ENCODE assay signal across 8 mouse cellular contexts in the genomic region with DNA sequence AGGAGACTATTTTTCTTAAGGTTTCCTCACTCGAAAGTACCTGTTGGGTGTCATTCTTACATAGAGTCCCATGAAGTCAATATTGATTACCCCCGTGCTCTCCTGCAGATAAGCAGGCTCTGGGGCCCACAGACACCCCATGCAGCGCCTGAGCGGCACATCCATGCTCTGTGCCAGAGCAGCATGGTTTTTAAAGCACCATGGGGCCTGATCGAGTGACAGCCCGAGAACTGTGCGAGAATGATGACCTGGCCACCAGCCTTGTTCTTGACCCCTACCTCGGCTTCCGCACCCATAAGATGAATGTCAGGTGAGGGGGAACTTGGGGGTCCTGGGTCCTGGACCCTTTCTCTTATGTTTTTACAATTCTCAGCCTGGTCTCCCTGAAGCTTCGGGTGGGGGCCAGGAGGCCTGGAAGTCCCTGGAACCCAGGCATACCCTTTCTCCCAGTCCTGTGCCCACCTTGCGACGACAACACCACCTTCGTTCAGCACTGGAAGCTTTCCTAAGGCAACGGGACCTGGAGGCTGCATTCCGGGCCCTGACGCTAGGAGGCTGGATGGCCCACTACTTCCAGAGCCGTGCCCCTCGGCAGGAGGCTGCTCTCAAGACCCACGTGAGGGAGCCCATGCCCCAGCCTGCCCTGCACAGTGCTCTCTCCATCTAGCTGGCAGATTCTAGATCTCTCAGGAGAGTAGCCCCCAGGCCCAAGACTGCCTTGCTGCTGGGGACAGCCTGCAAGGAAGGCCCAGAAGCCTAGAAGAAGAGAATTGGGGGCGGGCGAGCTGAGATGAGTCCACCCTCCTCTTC. TPM values are rescaled to one million over a fixed set of nuclear protein-coding genes. Genes with fewer than 3 reads are reported as not detected.
A peak's percentile ranks its signal among the peaks of the same experiment; 100 is the strongest.
DNase-seq lines count a peak whose midpoint lies in the region; ATAC-seq lines count a peak whose summit lies in the region.

No protein-coding gene starts in this region.

- peak overlapping the region; percentile 92 for H3K9ac ChIP-seq in heart, embryonic 13.5 days
- H3K9ac ChIP-seq in midbrain, embryonic 11.5 days (ENCODE audit: low read length), result peak overlapping the region; percentile 84

- DNase-seq in heart, postnatal 4 days, result no peak
- DNase-seq in ZHBTc4 (ENCODE audit: low read depth, low spot score), result peak; percentile 52
- no peak for DNase-seq in hindbrain, embryonic 10.5 days (ENCODE audit: low spot score)
- no peak for DNase-seq in midbrain, embryonic 11.5 days (ENCODE audit: low spot score, missing footprints)
- no peak for DNase-seq in urinary bladder, postnatal 14 days (ENCODE audit: low spot score)
- DNase-seq in left cerebral cortex, adult 9 months (ENCODE audit: low spot score in 2 of 2), result no peak
- DNase-seq in urinary bladder, postnatal 4 days (ENCODE audit: low spot score in 2 of 2), result no peak

- 79% methylated on average over 21 of the region's 21 CpGs for WGBS in heart, embryonic 13.5 days
- 82% methylated on average over 21 of the region's 21 CpGs for WGBS in hindbrain, embryonic 10.5 days
- WGBS in midbrain, embryonic 11.5 days, result 80% methylated on average over 21 of the region's 21 CpGs

- H3K36me3 ChIP-seq in heart, embryonic 13.5 days, result peaks cover 48% of the 10 kb centered on the region
- H3K36me3 ChIP-seq in hindbrain, embryonic 10.5 days, result peaks cover 50% of the 10 kb centered on the region
- H3K36me3 ChIP-seq in midbrain, embryonic 11.5 days (ENCODE audit: control insufficient read depth, insufficient read depth, low read length), result no peaks in the 10 kb centered on the region

- H3K27ac ChIP-seq in heart, embryonic 13.5 days (replicated peaks), result peak overlapping the region; percentile 92
- H3K27ac ChIP-seq in hindbrain, embryonic 10.5 days, result peak overlapping the region; percentile 97
- 0 out of 2 replicates have a peak overlapping the region, but pooled peaks have one; percentile 26 for H3K27ac ChIP-seq in midbrain, embryonic 11.5 days (ENCODE audit: low read depth, low read length)

- no peaks in the 10 kb centered on the region for H3K9me3 ChIP-seq in heart, embryonic 13.5 days
- H3K9me3 ChIP-seq in hindbrain, embryonic 10.5 days, result no peaks in the 10 kb centered on the region
- H3K9me3 ChIP-seq in midbrain, embryonic 11.5 days (ENCODE audit: control insufficient read depth, low read length), result no peaks in the 10 kb centered on the region

- H3K4me2 ChIP-seq in heart, embryonic 13.5 days, result peak overlapping the region; percentile 87
- H3K4me2 ChIP-seq in midbrain, embryonic 11.5 days, result peak overlapping the region; percentile 59

- no peak for ATAC-seq in heart, embryonic 13.5 days (ENCODE audit: extremely low read depth, insufficient number of reproducible peaks, low FRiP score, low TSS enrichment)
- no peak for ATAC-seq in midbrain, embryonic 11.5 days (ENCODE audit: low FRiP score)

- no peaks in the 10 kb centered on the region for H3K27me3 ChIP-seq in heart, embryonic 13.5 days (replicated peaks)
- no peaks in the 10 kb centered on the region for H3K27me3 ChIP-seq in hindbrain, embryonic 10.5 days (ENCODE audit: insufficient read depth, poor library complexity, severe bottlenecking)
- H3K27me3 ChIP-seq in midbrain, embryonic 11.5 days (ENCODE audit: control insufficient read depth, insufficient read depth, low read length), result no peaks in the 10 kb centered on the region

- H3K4me1 ChIP-seq in heart, embryonic 13.5 days, result peaks cover 39% of the 10 kb centered on the region
- H3K4me1 ChIP-seq in hindbrain, embryonic 10.5 days (replicated peaks), result peaks cover 52% of the 10 kb centered on the region
- peaks cover 19% of the 10 kb centered on the region for H3K4me1 ChIP-seq in midbrain, embryonic 11.5 days (ENCODE audit: control insufficient read depth, insufficient read depth, low read length)

- H3K4me3 ChIP-seq in heart, embryonic 13.5 days, result peak overlapping the region; percentile 79
- H3K4me3 ChIP-seq in hindbrain, embryonic 10.5 days, result peak overlapping the region; percentile 79
- H3K4me3 ChIP-seq in midbrain, embryonic 11.5 days (ENCODE audit: low read depth, low read length), result peak overlapping the region; percentile 58; the same call in 1 of the 2 replicates

RNA-seq across cellular contexts. Expression of a gene that starts 2.0 kb away (rescaled TPM):
- polyA plus RNA-seq in heart, embryonic 13.5 days (2015; fragmentation: Nextera tagmentation; extraction: Ambion mirVana), result 57.1 and 60.0 TPM in 2 replicates
- total RNA-seq in heart, postnatal 4 days (2021), result 10 to 100 TPM; 41.6 to 43.5 TPM
- 94.8 and 106 TPM in 2 replicates for polyA plus RNA-seq in hindbrain, embryonic 10.5 days (2016; fragmentation: Nextera tagmentation; extraction: Ambion mirVana)
- polyA plus RNA-seq in midbrain, embryonic 11.5 days (2014; fragmentation: Nextera tagmentation; extraction: Ambion mirVana), result 65.4 and 71.5 TPM in 2 replicates

RNA-seq across cellular contexts. Expression of a gene that starts 11.0 kb away (rescaled TPM):
- 35.4 and 36.4 TPM in 2 replicates for polyA plus RNA-seq in heart, embryonic 13.5 days (2015; fragmentation: Nextera tagmentation; extraction: Ambion mirVana)
- 10 to 100 TPM; 11.7 to 16.9 TPM for total RNA-seq in heart, postnatal 4 days (2021)
- 40.8 and 46.1 TPM in 2 replicates for polyA plus RNA-seq in hindbrain, embryonic 10.5 days (2016; fragmentation: Nextera tagmentation; extraction: Ambion mirVana)
- polyA plus RNA-seq in midbrain, embryonic 11.5 days (2014; fragmentation: Nextera tagmentation; extraction: Ambion mirVana), result 34.5 and 36.6 TPM in 2 replicates

RNA-seq across cellular contexts. Expression of a gene that starts 16.8 kb away (rescaled TPM):
- polyA plus RNA-seq in heart, embryonic 13.5 days (2015; fragmentation: Nextera tagmentation; extraction: Ambion mirVana), result 0.05 and 0.07 TPM in 2 replicates
- total RNA-seq in heart, postnatal 4 days (2021), result under 1 TPM in 1 of 2 experiments, not detected in 1; 0.12 TPM
- polyA plus RNA-seq in hindbrain, embryonic 10.5 days (2016; fragmentation: Nextera tagmentation; extraction: Ambion mirVana), result 0.14 and 0.17 TPM in 2 replicates
- polyA plus RNA-seq in midbrain, embryonic 11.5 days (2014; fragmentation: Nextera tagmentation; extraction: Ambion mirVana), result not detected in 2 replicates

RNA-seq across cellular contexts. Expression of a gene that starts 29.2 kb away (rescaled TPM):
- polyA plus RNA-seq in heart, embryonic 13.5 days (2015; fragmentation: Nextera tagmentation; extraction: Ambion mirVana), result not detected in 2 replicates
- not detected for total RNA-seq in heart, postnatal 4 days (2021)
- polyA plus RNA-seq in hindbrain, embryonic 10.5 days (2016; fragmentation: Nextera tagmentation; extraction: Ambion mirVana), result not detected in 2 replicates
- not detected in 2 replicates for polyA plus RNA-seq in midbrain, embryonic 11.5 days (2014; fragmentation: Nextera tagmentation; extraction: Ambion mirVana)

RNA-seq across cellular contexts. Expression of a gene that starts 40.8 kb away (rescaled TPM):
- polyA plus RNA-seq in heart, embryonic 13.5 days (2015; fragmentation: Nextera tagmentation; extraction: Ambion mirVana), result 0.09 TPM in 1 of 2 replicates, not detected in the other
- total RNA-seq in heart, postnatal 4 days (2021), result under 1 TPM in 1 of 2 experiments, not detected in 1; 0.23 TPM
- 0.44 and 0.96 TPM in 2 replicates for polyA plus RNA-seq in hindbrain, embryonic 10.5 days (2016; fragmentation: Nextera tagmentation; extraction: Ambion mirVana)
- 0.07 TPM in 1 of 2 replicates, not detected in the other for polyA plus RNA-seq in midbrain, embryonic 11.5 days (2014; fragmentation: Nextera tagmentation; extraction: Ambion mirVana)

Comparison
In these comparisons a context has a peak if more than half of its experiments do, and no peak if none do; other contexts are left out.
1. H3K27ac ChIP-seq: peak in every context shown above with its lines; median percentile 97 in hindbrain, embryonic 10.5 days; 92 in heart, embryonic 13.5 days; 26 in midbrain, embryonic 11.5 days.